8 mouse cellular contexts compared by ENCODE assay signal in the genomic region with DNA sequence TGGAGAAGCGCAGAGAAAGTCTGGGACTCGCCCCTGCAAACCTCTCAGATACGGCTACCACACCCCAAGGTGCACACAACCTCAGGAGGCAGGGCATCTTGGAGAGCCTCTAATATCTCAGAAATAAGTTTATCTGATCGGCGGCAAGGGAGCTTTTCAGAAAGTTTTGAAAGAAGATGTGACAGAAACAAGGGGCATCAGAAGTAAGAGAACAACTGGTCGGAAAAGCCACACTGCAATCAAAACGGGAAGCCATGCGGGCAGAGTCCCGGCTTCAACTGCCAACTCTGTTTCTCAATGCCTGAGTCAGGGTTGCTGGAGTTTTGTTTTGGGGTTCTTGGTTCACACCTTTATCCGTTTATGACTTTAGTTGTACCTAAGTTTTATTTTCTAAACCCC. TPM values are rescaled to one million over a fixed set of nuclear protein-coding genes. Genes with fewer than 3 reads are reported as not detected.
DNase-seq lines count a peak whose midpoint lies in the region; ATAC-seq and TF ChIP-seq lines count a peak whose summit lies in the region.

No protein-coding gene starts in this region.

- TF ChIP-seq CTCF in small intestine, adult 2 months (IDR thresholded peaks at IDR 0.05; ENCODE audit: extremely low read depth, insufficient read length, insufficient replicate concordance, low read depth, low read length) = no peak

- H3K36me3 ChIP-seq in neural tube, embryonic 11.5 days (ENCODE audit: control insufficient read depth, insufficient read depth, low read length) = no peaks in the 10 kb centered on the region
- H3K36me3 ChIP-seq in forebrain, embryonic 13.5 days (ENCODE audit: poor library complexity, severe bottlenecking) = no peaks in the 10 kb centered on the region
- no peaks in the 10 kb centered on the region for H3K36me3 ChIP-seq in limb, embryonic 14.5 days (ENCODE audit: control insufficient read depth, insufficient read depth, low read length)
- no peaks in the 10 kb centered on the region for H3K36me3 ChIP-seq in small intestine, adult 2 months (ENCODE audit: control insufficient read depth, insufficient read depth, low read length)

- no peak for DNase-seq in neural tube, embryonic 11.5 days (ENCODE audit: low spot score)
- no peak for DNase-seq in neural tube, embryonic 10.5 days (ENCODE audit: extremely low spot score, low spot score)
- DNase-seq in limb, embryonic 14.5 days (ENCODE audit: low spot score) = no peak
- DNase-seq in cerebellum, adult 11 months = no peak
- no peak for DNase-seq in adrenal gland, postnatal 4 days (ENCODE audit: low spot score in 2 of 2)

- TF ChIP-seq POLR2A in limb, embryonic 14.5 days (IDR thresholded peaks at IDR 0.05; ENCODE audit: borderline replicate concordance, extremely low read depth, insufficient read depth, insufficient read length) = no peak
- no peak for TF ChIP-seq POLR2A in small intestine, adult 2 months (IDR thresholded peaks at IDR 0.05; ENCODE audit: low read depth, low read length)

- H3K4me3 ChIP-seq in neural tube, embryonic 11.5 days (ENCODE audit: low read depth, low read length) = peak overlapping the region; percentile 66
- H3K4me3 ChIP-seq in forebrain, embryonic 13.5 days = peak overlapping the region; percentile 60
- H3K4me3 ChIP-seq in limb, embryonic 14.5 days (replicated peaks; ENCODE audit: low read length) = peak overlapping the region; percentile 66
- peak overlapping the region; percentile 98 for H3K4me3 ChIP-seq in small intestine, adult 2 months (ENCODE audit: low read depth, low read length)

- H3K9me3 ChIP-seq in neural tube, embryonic 11.5 days (ENCODE audit: control insufficient read depth, low read length) = no peaks in the 10 kb centered on the region
- no peaks in the 10 kb centered on the region for H3K9me3 ChIP-seq in forebrain, embryonic 13.5 days (replicated peaks)
- no peaks in the 10 kb centered on the region for H3K9me3 ChIP-seq in limb, embryonic 14.5 days (ENCODE audit: control insufficient read depth, low read length)

- peaks cover 5% of the 10 kb centered on the region for H3K4me1 ChIP-seq in neural tube, embryonic 11.5 days (ENCODE audit: control insufficient read depth, insufficient read depth, low read length)
- H3K4me1 ChIP-seq in forebrain, embryonic 13.5 days = peaks cover 20% of the 10 kb centered on the region
- H3K4me1 ChIP-seq in limb, embryonic 14.5 days (ENCODE audit: control insufficient read depth, insufficient read depth, low read length) = peaks cover 12% of the 10 kb centered on the region
- H3K4me1 ChIP-seq in small intestine, adult 2 months (ENCODE audit: control insufficient read depth, insufficient read depth, insufficient read length, low read length) = peaks cover 19% of the 10 kb centered on the region

- ATAC-seq in neural tube, embryonic 11.5 days (ENCODE audit: insufficient read depth, low FRiP score, low TSS enrichment) = no peak
- no peak for ATAC-seq in forebrain, embryonic 13.5 days
- no peak for ATAC-seq in limb, embryonic 14.5 days (ENCODE audit: low FRiP score, low read depth)
- no peak for ATAC-seq in cerebellum, adult (ENCODE audit: insufficient number of reproducible peaks, low FRiP score, low TSS enrichment)

- peaks cover 15% of the 10 kb centered on the region for H3K27me3 ChIP-seq in neural tube, embryonic 11.5 days (ENCODE audit: control insufficient read depth, insufficient read depth, low read length)
- peaks cover 58% of the 10 kb centered on the region for H3K27me3 ChIP-seq in forebrain, embryonic 13.5 days
- no peaks in the 10 kb centered on the region for H3K27me3 ChIP-seq in limb, embryonic 14.5 days (ENCODE audit: control insufficient read depth, insufficient read depth, low read length)
- peaks cover 7% of the 10 kb centered on the region for H3K27me3 ChIP-seq in small intestine, adult 2 months (ENCODE audit: control insufficient read depth, insufficient read depth, low read length)

- peak overlapping the region; percentile 99 for H3K4me2 ChIP-seq in neural tube, embryonic 11.5 days (ENCODE audit: low read depth)
- H3K4me2 ChIP-seq in forebrain, embryonic 13.5 days = peak overlapping the region; percentile 98
- H3K4me2 ChIP-seq in limb, embryonic 14.5 days (replicated peaks; ENCODE audit: low read depth, low read length, severe bottlenecking) = peak overlapping the region; percentile 83

- 21% methylated on average over 10 of the region's 10 CpGs for WGBS in neural tube, embryonic 11.5 days
- WGBS in forebrain, embryonic 13.5 days = 26% methylated on average over 10 of the region's 10 CpGs
- WGBS in limb, embryonic 14.5 days = 27% methylated on average over 10 of the region's 10 CpGs
- 11% methylated on average over 10 of the region's 10 CpGs for WGBS in small intestine, adult 2 months

- H3K9ac ChIP-seq in neural tube, embryonic 11.5 days (ENCODE audit: low read length) = no peak overlapping the region
- no peak overlapping the region for H3K9ac ChIP-seq in forebrain, embryonic 13.5 days
- H3K9ac ChIP-seq in limb, embryonic 14.5 days (ENCODE audit: low read depth, low read length, severe bottlenecking) = peak overlapping the region; percentile 68

- no peak overlapping the region for H3K27ac ChIP-seq in neural tube, embryonic 11.5 days (ENCODE audit: low read depth, low read length)
- H3K27ac ChIP-seq in forebrain, embryonic 13.5 days = no peak overlapping the region
- no peak overlapping the region for H3K27ac ChIP-seq in limb, embryonic 14.5 days (replicated peaks; ENCODE audit: low read depth, low read length)
- peak overlapping the region; percentile 92 for H3K27ac ChIP-seq in small intestine, adult 2 months (ENCODE audit: insufficient read depth, low read depth, low read length)

RNA-seq across cellular contexts. Expression of a gene that starts 2.3 kb away (rescaled TPM):
- 7.1 and 10.4 TPM in 2 replicates for polyA plus RNA-seq in neural tube, embryonic 11.5 days (2014; fragmentation: Nextera tagmentation; extraction: Ambion mirVana)
- 6.5 and 7.0 TPM in 2 replicates for polyA plus RNA-seq in forebrain, embryonic 13.5 days (2015; fragmentation: Nextera tagmentation; extraction: Ambion mirVana)
- 16.7 and 17.9 TPM in 2 replicates for polyA plus RNA-seq in limb, embryonic 14.5 days (2012; rRNA removed)
- polyA plus RNA-seq in limb, embryonic 14.5 days (2014; fragmentation: Nextera tagmentation; extraction: Ambion mirVana) = 9.5 and 9.6 TPM in 2 replicates
- polyA plus RNA-seq in small intestine, adult 2 months (2012; rRNA removed) = 4.7 and 9.2 TPM in 2 replicates
- total RNA-seq in adrenal gland, postnatal 4 days (2021) = 10 to 100 TPM; 29.5 to 31.9 TPM

RNA-seq across cellular contexts. Expression of a gene that starts 56.3 kb away (rescaled TPM):
- polyA plus RNA-seq in neural tube, embryonic 11.5 days (2014; fragmentation: Nextera tagmentation; extraction: Ambion mirVana) = 36.9 and 39.2 TPM in 2 replicates
- polyA plus RNA-seq in forebrain, embryonic 13.5 days (2015; fragmentation: Nextera tagmentation; extraction: Ambion mirVana) = 21.2 and 21.5 TPM in 2 replicates
- 22.9 and 26.2 TPM in 2 replicates for polyA plus RNA-seq in limb, embryonic 14.5 days (2012; rRNA removed)
- 68.4 and 70.1 TPM in 2 replicates for polyA plus RNA-seq in limb, embryonic 14.5 days (2014; fragmentation: Nextera tagmentation; extraction: Ambion mirVana)
- 29.4 and 48.2 TPM in 2 replicates for polyA plus RNA-seq in small intestine, adult 2 months (2012; rRNA removed)
- 10 to 100 TPM; 43.2 to 44.4 TPM for total RNA-seq in adrenal gland, postnatal 4 days (2021)
